In genomic region chr8:115756027-115756426, GRCm38 (mm10) we compare ENCODE assay signal across 14 mouse cellular contexts. TPM values are rescaled to one million over a fixed set of nuclear protein-coding genes. Genes with fewer than 3 reads are reported as not detected.
DNase-seq lines count a peak whose midpoint lies in the region; ATAC-seq and TF ChIP-seq lines count a peak whose summit lies in the region.
"Had no signal": no experiment of that assay in that cellular context is flagged by ENCODE, and none has a peak within 500 bp of the region (broad histone marks: within the 10 kb centered on the region; RNA-seq: fewer than 3 reads in every experiment).

No protein-coding gene starts in this region.

- no peak overlapping the region for H3K27ac ChIP-seq in left cerebral cortex, adult 2 months
- H3K27ac ChIP-seq: forebrain, embryonic 12.5 days; limb, embryonic 13.5 days had no signal

- H3K4me3 ChIP-seq in left cerebral cortex, adult 2 months: no peak overlapping the region
- H3K4me3 ChIP-seq: forebrain, embryonic 12.5 days; limb, embryonic 13.5 days had no signal

- intact Hi-C loops in left cerebral cortex, adult 2 months (cut with DNase I): no loop called here

- ATAC-seq in cerebellum, adult (ENCODE audit: insufficient number of reproducible peaks, low FRiP score, low TSS enrichment): peak; percentile 86
- ATAC-seq: inflammation-experienced regulatory T-cells, adult 6 months had no signal

- peak; percentile 91 for DNase-seq in heart, adult 11 months
- no peak for DNase-seq in heart, postnatal 4 days
- peak; percentile 81 for DNase-seq in 3T3-L1 (ENCODE audit: low read depth, low spot score)
- peak; percentile 73 to 76 for DNase-seq in cerebellum, postnatal 36 days
- DNase-seq in layer of hippocampus, adult 9-11 months: no peak
- no peak for DNase-seq in T-cell, adult 2 months (ENCODE audit: low spot score)
- DNase-seq in left cerebral cortex, adult 2 months (ENCODE audit: extremely low spot score in 1 of 2, low spot score in 2 of 2): no peak
- DNase-seq: gastrocnemius, postnatal 10 days; right cerebral cortex, postnatal 4 days; thymus, postnatal 36 days had no signal

- no peak for TF ChIP-seq CTCF in left cerebral cortex, adult 2 months (IDR thresholded peaks at IDR 0.05)

RNA-seq across cellular contexts. Expression of gene Maf, which starts 48.4 kb away (rescaled TPM):
- total RNA-seq in heart, postnatal 4 days (2021): 1 to 10 TPM; 5.2 to 5.5 TPM
- total RNA-seq in left cerebral cortex, adult 2 months (2021): 10 to 100 TPM; 26.7 to 27.9 TPM

Comparison
In these comparisons a context has a peak if more than half of its experiments do, and no peak if none do; other contexts are left out.
1. DNase-seq: peak in heart, adult 11 months (single experiment), 3T3-L1 (single experiment) and cerebellum, postnatal 36 days (2 of 2); none in heart, postnatal 4 days (single experiment), layer of hippocampus, adult 9-11 months (single experiment), T-cell, adult 2 months (single experiment) and left cerebral cortex, adult 2 months (0 of 2).
2. RNA of gene Maf, which starts 48.4 kb away (total RNA-seq): 26.7 to 27.9 TPM in left cerebral cortex, adult 2 months; 5.2 to 5.5 TPM in heart, postnatal 4 days; every median in the first group is over 4 times any median in the second.